Mouse (Mus musculus) hindbrain, embryonic 15.5 days (tissue): ENCODE measurements around the gene Hs6st3. TPM values are rescaled to one million over a fixed set of nuclear protein-coding genes. Genes with fewer than 3 reads are reported as not detected.

Experiments used
- ATAC-seq: fragments of 200-750 bp; cut with Nextera tagmentation; 2 replicates; pipeline ENCODE4 v1.8.0; 2017; ENCODE audit warnings: low read depth, moderate number of reproducible peaks, moderate TSS enrichment; ENCODE audit not compliant: low FRiP score
- H3K27ac ChIP-seq: fragments of 300-500 bp; sonication (generic); replicated peaks from 2 replicates; pipeline ENCODE4 v1.5.1; 2015; ENCODE audit warnings: mild to moderate bottlenecking, inconsistent platforms
- H3K27me3 ChIP-seq: fragments of 300-500 bp; sonication (generic); 2 replicates; pipeline ENCODE4 v1.6.1; 2015; ENCODE audit warnings: control low read depth, inconsistent platforms
- H3K36me3 ChIP-seq: fragments of 300-500 bp; sonication (generic); 2 replicates; pipeline ENCODE4 v1.6.1; 2015; ENCODE audit warnings: control low read depth, inconsistent platforms
- H3K4me1 ChIP-seq: fragments of 300-500 bp; sonication (generic); replicated peaks from 2 replicates; pipeline ENCODE4 v1.6.1; 2015; ENCODE audit warnings: control low read depth, inconsistent platforms
- H3K4me2 ChIP-seq: fragments of 300-500 bp; sonication (generic); 2 replicates; pipeline ENCODE4 v1.6.1; 2015; ENCODE audit warnings: moderate library complexity, mild to moderate bottlenecking, inconsistent platforms
- H3K4me3 ChIP-seq: fragments of 300-500 bp; sonication (generic); 2 replicates; pipeline ENCODE4 v1.5.1; 2015; ENCODE audit warnings: mild to moderate bottlenecking, inconsistent platforms
- H3K9ac ChIP-seq: fragments of 300-500 bp; sonication (generic); 2 replicates; pipeline ENCODE4 v1.6.1; 2015; ENCODE audit warnings: inconsistent platforms
- H3K9me3 ChIP-seq: fragments of 300-500 bp; sonication (generic); 2 replicates; pipeline ENCODE4 v1.6.1; 2016; ENCODE audit warnings: control low read depth, inconsistent platforms
- WGBS: fragments of 180-500 bp; shearing (Covaris S2); methylation state at CpG from one replicate; pipeline ENCODE4 v1.1.7; 2015; 5-methylcytosine and 5-hydroxymethylcytosine counted together
- polyA plus RNA-seq: library from polyadenylated mRNA; unstranded; fragments of >200 nt; fragmentation: Nextera tagmentation; extraction: Ambion mirVana; gene quantifications from 2 replicates; pipeline ENCODE4 v1.2.1, GENCODE M21; 2015

Gene Hs6st3
- polyA plus RNA-seq, 1 experiment from 2014 or later, result 3.0 TPM

GRCm38 (mm10) chr14:119895765-119896465 lies 757.8 kb downstream of the Hs6st3 start:
- 58% methylated on average over 10 of the region's 10 CpGs for WGBS
- Histone ChIP-seq H3K9me3 (no peaks in the 10 kb centered on the region), H3K36me3 (no peaks in the 10 kb centered on the region), H3K4me2 (no peak overlapping the region), H3K4me1 (no peaks in the 10 kb centered on the region), H3K9ac (no peak overlapping the region), H3K4me3 (no peak overlapping the region), H3K27ac (no peak overlapping the region), H3K27me3 (no peaks in the 10 kb centered on the region)
- no peak for ATAC-seq

GRCm38 (mm10) chr14:119902486-119902885 lies 764.3 kb downstream of the Hs6st3 start:
- Histone ChIP-seq H3K27ac (no peak overlapping the region), H3K9ac (no peak overlapping the region), H3K27me3 (no peaks in the 10 kb centered on the region), H3K4me2 (no peak overlapping the region), H3K4me3 (no peak overlapping the region), H3K36me3 (no peaks in the 10 kb centered on the region), H3K4me1 (no peaks in the 10 kb centered on the region), H3K9me3 (no peaks in the 10 kb centered on the region)
- ATAC-seq, result no peak

GRCm38 (mm10) chr14:119908032-119908675 lies 770.0 kb downstream of the Hs6st3 start:
- no peaks in the 10 kb centered on the region for H3K9me3 ChIP-seq
- H3K4me2 ChIP-seq, result no peak overlapping the region
- H3K4me1 ChIP-seq, result no peaks in the 10 kb centered on the region

GRCm38 (mm10) chr14:119914508-119914907 lies 776.4 kb downstream of the Hs6st3 start:
- Histone ChIP-seq H3K36me3 (no peaks in the 10 kb centered on the region), H3K9ac (no peak overlapping the region), H3K4me1 (no peaks in the 10 kb centered on the region), H3K27ac (no peak overlapping the region), H3K4me3 (no peak overlapping the region), H3K4me2 (no peak overlapping the region), H3K9me3 (no peaks in the 10 kb centered on the region), H3K27me3 (no peaks in the 10 kb centered on the region)
- 78% methylated on average over 6 of the region's 6 CpGs for WGBS
- ATAC-seq, result no peak

More at GRCm38 (mm10) chr14:119908032-119908675, 770.0 kb downstream of the Hs6st3 start:
- no peak overlapping the region for H3K4me3 ChIP-seq
- no peaks in the 10 kb centered on the region for H3K27me3 ChIP-seq
- no peak overlapping the region for H3K27ac ChIP-seq
- ATAC-seq, result no peak
- WGBS, result 73% methylated on average over 13 of the region's 13 CpGs
- H3K36me3 ChIP-seq, result no peaks in the 10 kb centered on the region
- no peak overlapping the region for H3K9ac ChIP-seq

GRCm38 (mm10) chr14:119918281-119919034 lies 780.3 kb downstream of the Hs6st3 start:
- no peak for ATAC-seq
- no peak overlapping the region for H3K4me2 ChIP-seq
- no peaks in the 10 kb centered on the region for H3K36me3 ChIP-seq
- H3K27ac ChIP-seq, result no peak overlapping the region
- no peaks in the 10 kb centered on the region for H3K27me3 ChIP-seq
- no peak overlapping the region for H3K4me3 ChIP-seq
- no peaks in the 10 kb centered on the region for H3K4me1 ChIP-seq
- 65% methylated on average over 6 of the region's 6 CpGs for WGBS
- no peaks in the 10 kb centered on the region for H3K9me3 ChIP-seq
- no peak overlapping the region for H3K9ac ChIP-seq

- no peaks in the 10 kb centered on the region for H3K36me3 ChIP-seq
- H3K4me1 ChIP-seq, result no peaks in the 10 kb centered on the region
- no peak overlapping the region for H3K4me3 ChIP-seq
- ATAC-seq, result no peak
- no peaks in the 10 kb centered on the region for H3K27me3 ChIP-seq
- no peak overlapping the region for H3K27ac ChIP-seq
- H3K9me3 ChIP-seq, result no peaks in the 10 kb centered on the region
- no peak overlapping the region for H3K4me2 ChIP-seq
- WGBS, result 88% methylated on average over 1 of the region's 1 CpGs
- no peak overlapping the region for H3K9ac ChIP-seq
Observed at GRCm38 (mm10) chr14:119919177-119919576, 781.0 kb downstream of the Hs6st3 start.

Other genes with a start within 250 kb of the Hs6st3 start
- gene Dzip1, start 212.9 kb upstream of the Hs6st3 start, polyA plus RNA-seq, result 89.8 and 93.2 TPM in 2 replicates
- gene Dnajc3, start 200.4 kb upstream of the Hs6st3 start, polyA plus RNA-seq, result 22.3 and 22.6 TPM in 2 replicates
- 18.9 and 20.4 TPM in 2 replicates for gene Uggt2, start 38.9 kb upstream of the Hs6st3 start, polyA plus RNA-seq